ENCODE assay signal across 9 mouse cellular contexts in genomic region chr12:105019359-105020219, GRCm38 (mm10). TPM values are rescaled to one million over a fixed set of nuclear protein-coding genes. Genes with fewer than 3 reads are reported as not detected.
DNase-seq lines count a peak whose midpoint lies in the region; ATAC-seq and TF ChIP-seq lines count a peak whose summit lies in the region.
"Had no signal": no experiment of that assay in that cellular context is flagged by ENCODE, and none has a peak within 500 bp of the region (broad histone marks: within the 10 kb centered on the region; RNA-seq: fewer than 3 reads in every experiment).

No protein-coding gene starts in this region.

- TF ChIP-seq CTCF in heart, adult 2 months (IDR thresholded peaks at IDR 0.05): peak; percentile 52
- peak; percentile 62 for TF ChIP-seq CTCF in liver, embryonic 14.5 days (IDR thresholded peaks at IDR 0.05; ENCODE audit: low read depth)

- H3K9ac ChIP-seq in hindbrain, embryonic 16.5 days (ENCODE audit: low read depth, low read length): no peak overlapping the region; the same call in 1 of the 2 replicates
- H3K9ac ChIP-seq in hindbrain, embryonic 14.5 days: no peak overlapping the region
- peak overlapping the region; percentile 26 for H3K9ac ChIP-seq in heart, adult 2 months (ENCODE audit: low read depth, low read length)
- peak overlapping the region; percentile 67 for H3K9ac ChIP-seq in liver, embryonic 14.5 days (replicated peaks)

- no peak; the same call in 1 of the 2 replicates for TF ChIP-seq POLR2A in heart, adult 2 months (IDR thresholded peaks at IDR 0.05; ENCODE audit: insufficient read depth, low read depth, low read length)

- H3K36me3 ChIP-seq in hindbrain, embryonic 16.5 days (ENCODE audit: control insufficient read depth, insufficient read depth, low read length): no peaks in the 10 kb centered on the region
- H3K36me3 ChIP-seq in hindbrain, embryonic 14.5 days (replicated peaks; ENCODE audit: control insufficient read depth, insufficient read depth): no peaks in the 10 kb centered on the region
- H3K36me3 ChIP-seq in heart, adult 2 months (ENCODE audit: control insufficient read depth, insufficient read depth, low read length): no peaks in the 10 kb centered on the region
- H3K36me3 ChIP-seq in liver, embryonic 14.5 days (replicated peaks; ENCODE audit: control insufficient read depth, insufficient read depth, low read depth): peaks cover 4% of the 10 kb centered on the region; the same call in 1 of the 2 replicates

- intact Hi-C loops in heart, adult 2 months (cut with DNase I): no loop called here

- 50% methylated on average over 19 of the region's 19 CpGs for WGBS in hindbrain, embryonic 16.5 days
- 47% methylated on average over 19 of the region's 19 CpGs for WGBS in hindbrain, embryonic 14.5 days
- WGBS in heart, adult 2 months: 25% methylated on average over 19 of the region's 19 CpGs
- WGBS in liver, embryonic 14.5 days (ENCODE audit: insufficient replicate concordance): 12% methylated on average over 19 of the region's 19 CpGs

- H3K9me3 ChIP-seq in hindbrain, embryonic 16.5 days (ENCODE audit: control insufficient read depth, low read length): peaks cover 13% of the 10 kb centered on the region
- H3K9me3 ChIP-seq in hindbrain, embryonic 14.5 days (ENCODE audit: control insufficient read depth, low read length): peaks cover 14% of the 10 kb centered on the region
- H3K9me3 ChIP-seq in liver, embryonic 14.5 days (ENCODE audit: control insufficient read depth, low read length): peaks cover 6% of the 10 kb centered on the region

- DNase-seq in hindbrain, embryonic 14.5 days (ENCODE audit: low spot score): no peak
- peak; percentile 94 for DNase-seq in MEL-GATA-1-ER (ENCODE audit: extremely low read depth, low read depth)
- peak; percentile 77 to 86 for DNase-seq in heart, adult 2 months
- peak in 2 of 3 experiments; percentile 73 to 85 for DNase-seq in liver, embryonic 14.5 days (ENCODE audit: low read depth in 3 of 3, low spot score in 3 of 3)
- peak; percentile 62 to 79 for DNase-seq in spleen, postnatal 10 days (ENCODE audit: low spot score in 2 of 2)
- DNase-seq in gastrocnemius, postnatal 10 days: no peak
- DNase-seq in left cerebral cortex, adult 9 months (ENCODE audit: low spot score in 2 of 2): no peak

- no peak overlapping the region for H3K4me2 ChIP-seq in hindbrain, embryonic 16.5 days (ENCODE audit: low read length)
- H3K4me2 ChIP-seq in hindbrain, embryonic 14.5 days (replicated peaks): no peak overlapping the region
- peak overlapping the region; percentile 76 for H3K4me2 ChIP-seq in liver, embryonic 14.5 days (ENCODE audit: low read depth)

- H3K79me2 ChIP-seq in heart, adult 2 months (replicated peaks; ENCODE audit: control insufficient read depth, insufficient read depth, low read length): no peaks in the 10 kb centered on the region

- H3K27me3 ChIP-seq in hindbrain, embryonic 16.5 days (replicated peaks; ENCODE audit: control insufficient read depth, insufficient read depth, low read length): no peaks in the 10 kb centered on the region
- no peaks in the 10 kb centered on the region for H3K27me3 ChIP-seq in hindbrain, embryonic 14.5 days (ENCODE audit: control insufficient read depth, insufficient read depth, low read length)
- H3K27me3 ChIP-seq in heart, adult 2 months (ENCODE audit: control insufficient read depth, insufficient read depth, low read length): no peaks in the 10 kb centered on the region
- no peaks in the 10 kb centered on the region for H3K27me3 ChIP-seq in liver, embryonic 14.5 days (ENCODE audit: control insufficient read depth, insufficient read depth, low read length)
- H3K27me3 ChIP-seq: Patski had no signal

- ATAC-seq in hindbrain, embryonic 16.5 days: peak; percentile 34; the same call in 1 of the 2 replicates
- ATAC-seq in hindbrain, embryonic 14.5 days (ENCODE audit: low FRiP score): no peak
- peak; percentile 90 for ATAC-seq in liver, embryonic 14.5 days (ENCODE audit: insufficient read depth)
- ATAC-seq: Patski had no signal

- no peak overlapping the region for H3K4me3 ChIP-seq in hindbrain, embryonic 16.5 days (ENCODE audit: low read length)
- no peak overlapping the region for H3K4me3 ChIP-seq in hindbrain, embryonic 14.5 days (replicated peaks; ENCODE audit: low read length)
- H3K4me3 ChIP-seq in heart, adult 2 months: peak overlapping the region; percentile 34; the same call in 1 of the 2 replicates
- peak overlapping the region; percentile 48 to 50 for H3K4me3 ChIP-seq in liver, embryonic 14.5 days (ENCODE audit: insufficient read depth in 1 of 2, low read depth in 2 of 2, low read length in 2 of 2)

- peak overlapping the region; percentile 34; the same call in 1 of the 2 replicates for H3K27ac ChIP-seq in hindbrain, embryonic 16.5 days (ENCODE audit: low read depth, low read length)
- H3K27ac ChIP-seq in hindbrain, embryonic 14.5 days: no peak overlapping the region
- H3K27ac ChIP-seq in heart, adult 2 months: peak overlapping the region; percentile 69
- peak overlapping the region; percentile 92 for H3K27ac ChIP-seq in liver, embryonic 14.5 days

- no peaks in the 10 kb centered on the region; the same call in 1 of the 2 replicates for H3K4me1 ChIP-seq in hindbrain, embryonic 16.5 days (ENCODE audit: control insufficient read depth, insufficient read depth, low read depth, low read length)
- no peaks in the 10 kb centered on the region for H3K4me1 ChIP-seq in hindbrain, embryonic 14.5 days (replicated peaks; ENCODE audit: control insufficient read depth, insufficient read depth, low read length)
- peaks cover 3% of the 10 kb centered on the region for H3K4me1 ChIP-seq in heart, adult 2 months (ENCODE audit: control insufficient read depth, insufficient read depth, low read length)
- peaks cover 51 to 64% of the 10 kb centered on the region in 2 experiments for H3K4me1 ChIP-seq in liver, embryonic 14.5 days (replicated peaks; ENCODE audit: control insufficient read depth in 2 of 2, insufficient read depth in 2 of 2, low read length in 1 of 2)

- no peak for TF ChIP-seq EP300 in heart, adult 2 months (IDR thresholded peaks at IDR 0.05; ENCODE audit: insufficient read depth, low read depth, low read length)
- TF ChIP-seq EP300 in liver, embryonic 14.5 days (IDR thresholded peaks at IDR 0.05; ENCODE audit: low read depth): peak; percentile 75

RNA-seq across cellular contexts. Expression of gene Syne3, which starts 10.0 kb away (rescaled TPM):
- polyA plus RNA-seq in hindbrain, embryonic 16.5 days (2015; fragmentation: Nextera tagmentation; extraction: Ambion mirVana): 0.38 and 0.60 TPM in 2 replicates
- polyA plus RNA-seq in hindbrain, embryonic 14.5 days (2014; fragmentation: Nextera tagmentation; extraction: Ambion mirVana): 0.35 TPM in 2 replicates
- total RNA-seq in heart, adult 2 months (2021): 1 to 10 TPM; 7.0 to 8.5 TPM
- 2.3 and 3.0 TPM in 2 replicates for polyA plus RNA-seq in heart, adult 2 months (2012; rRNA removed)
- polyA plus RNA-seq in liver, embryonic 14.5 days (2012; rRNA removed): 1.7 and 2.2 TPM in 2 replicates
- 1.6 and 1.7 TPM in 2 replicates for polyA plus RNA-seq in liver, embryonic 14.5 days (2014; fragmentation: Nextera tagmentation; extraction: Ambion mirVana)
- 10 to 100 TPM in 1 of 2 experiments, 1 to 10 TPM in 1; 9.0 to 11.5 TPM for total RNA-seq in gastrocnemius, postnatal 10 days (2021)

RNA-seq across cellular contexts. Expression of gene Glrx5, which starts 12.9 kb away (rescaled TPM):
- polyA plus RNA-seq in hindbrain, embryonic 16.5 days (2015; fragmentation: Nextera tagmentation; extraction: Ambion mirVana): 168 and 179 TPM in 2 replicates
- polyA plus RNA-seq in hindbrain, embryonic 14.5 days (2014; fragmentation: Nextera tagmentation; extraction: Ambion mirVana): 183 and 189 TPM in 2 replicates
- 10 to 100 TPM; 86.5 to 94.7 TPM for total RNA-seq in heart, adult 2 months (2021)
- 103 and 104 TPM in 2 replicates for polyA plus RNA-seq in heart, adult 2 months (2012; rRNA removed)
- polyA plus RNA-seq in liver, embryonic 14.5 days (2012; rRNA removed): 93.7 and 238 TPM in 2 replicates
- polyA plus RNA-seq in liver, embryonic 14.5 days (2014; fragmentation: Nextera tagmentation; extraction: Ambion mirVana): 622 and 681 TPM in 2 replicates
- 10 to 100 TPM; 60.5 to 69.7 TPM for total RNA-seq in gastrocnemius, postnatal 10 days (2021)

Comparison
In these comparisons a context has a peak if more than half of its experiments do, and no peak if none do; other contexts are left out.
1. H3K4me3 ChIP-seq: peak in heart, adult 2 months (single experiment) and liver, embryonic 14.5 days (2 of 2); none in hindbrain, embryonic 16.5 days (single experiment) and hindbrain, embryonic 14.5 days (single experiment).
2. H3K9ac ChIP-seq: peak in heart, adult 2 months (single experiment) and liver, embryonic 14.5 days (single experiment); none in hindbrain, embryonic 16.5 days (single experiment) and hindbrain, embryonic 14.5 days (single experiment).
3. DNase-seq: peak in MEL-GATA-1-ER (single experiment), heart, adult 2 months (2 of 2), liver, embryonic 14.5 days (2 of 3) and spleen, postnatal 10 days (2 of 2); none in hindbrain, embryonic 14.5 days (single experiment), gastrocnemius, postnatal 10 days (single experiment) and left cerebral cortex, adult 9 months (0 of 2).